Comparison of ENCODE assay signal across 20 mouse cellular contexts in genomic region chr11:112028031-112028430, GRCm38 (mm10).
"Had no signal": no experiment of that assay in that cellular context is flagged by ENCODE, and none has a peak within 500 bp of the region (broad histone marks: within the 10 kb centered on the region; RNA-seq: fewer than 3 reads in every experiment).

No protein-coding gene starts in this region.

- H3K27ac ChIP-seq: kidney, embryonic 15.5 days; left cerebral cortex, adult 2 months; liver, embryonic 12.5 days; liver, embryonic 15.5 days; lung, embryonic 15.5 days; midbrain, embryonic 12.5 days; midbrain, embryonic 15.5 days; neural tube, embryonic 12.5 days had no signal

- H3K36me3 ChIP-seq: kidney, embryonic 15.5 days; liver, embryonic 12.5 days; liver, embryonic 15.5 days; lung, embryonic 15.5 days; midbrain, embryonic 12.5 days; midbrain, embryonic 15.5 days; neural tube, embryonic 12.5 days had no signal

- H3K4me3 ChIP-seq: kidney, embryonic 15.5 days; left cerebral cortex, adult 2 months; liver, embryonic 12.5 days; liver, embryonic 15.5 days; lung, embryonic 15.5 days; midbrain, embryonic 12.5 days; midbrain, embryonic 15.5 days; neural tube, embryonic 12.5 days had no signal

- H3K4me2 ChIP-seq: kidney, embryonic 15.5 days; liver, embryonic 12.5 days; liver, embryonic 15.5 days; lung, embryonic 15.5 days; midbrain, embryonic 12.5 days; midbrain, embryonic 15.5 days; neural tube, embryonic 12.5 days had no signal

- H3K9ac ChIP-seq: kidney, embryonic 15.5 days; liver, embryonic 12.5 days; liver, embryonic 15.5 days; lung, embryonic 15.5 days; midbrain, embryonic 12.5 days; midbrain, embryonic 15.5 days; neural tube, embryonic 12.5 days had no signal

- DNase-seq: kidney, adult 8-10 months; kidney, postnatal 10 days; kidney, postnatal 36 days; layer of hippocampus, postnatal 36 days; left cerebral cortex, postnatal 4 days; liver; lung, adult 18-20 months; lung, postnatal 14 days; lung, postnatal 4 days; thymus, adult 18-20 months; thymus, postnatal 36 days had no signal

- H3K9me3 ChIP-seq: kidney, embryonic 15.5 days; liver, embryonic 12.5 days; liver, embryonic 15.5 days; lung, embryonic 15.5 days; midbrain, embryonic 12.5 days; midbrain, embryonic 15.5 days; neural tube, embryonic 12.5 days had no signal

- H3K4me1 ChIP-seq: kidney, embryonic 15.5 days; liver, embryonic 12.5 days; liver, embryonic 15.5 days; lung, embryonic 15.5 days; midbrain, embryonic 12.5 days; midbrain, embryonic 15.5 days; neural tube, embryonic 12.5 days had no signal

- ATAC-seq: intestine, postnatal 0 days; liver, embryonic 12.5 days; midbrain, embryonic 15.5 days had no signal

- H3K27me3 ChIP-seq: kidney, embryonic 15.5 days; liver, embryonic 12.5 days; liver, embryonic 15.5 days; lung, embryonic 15.5 days; midbrain, embryonic 12.5 days; midbrain, embryonic 15.5 days; neural tube, embryonic 12.5 days had no signal
